Mouse (Mus musculus): ENCODE results near the gene Olfr19. TPM values are rescaled to one million over a fixed set of nuclear protein-coding genes. Genes with fewer than 3 reads are reported as not detected.
"Not testable (repeated sequence)": the region's sequence is repeated elsewhere in the genome, so short reads cannot be mapped to it uniquely, and the experiment has no call there.

Olfr19 gene
- not detected in 2 replicates for polyA plus RNA-seq (2012; rRNA removed)

DNA sequence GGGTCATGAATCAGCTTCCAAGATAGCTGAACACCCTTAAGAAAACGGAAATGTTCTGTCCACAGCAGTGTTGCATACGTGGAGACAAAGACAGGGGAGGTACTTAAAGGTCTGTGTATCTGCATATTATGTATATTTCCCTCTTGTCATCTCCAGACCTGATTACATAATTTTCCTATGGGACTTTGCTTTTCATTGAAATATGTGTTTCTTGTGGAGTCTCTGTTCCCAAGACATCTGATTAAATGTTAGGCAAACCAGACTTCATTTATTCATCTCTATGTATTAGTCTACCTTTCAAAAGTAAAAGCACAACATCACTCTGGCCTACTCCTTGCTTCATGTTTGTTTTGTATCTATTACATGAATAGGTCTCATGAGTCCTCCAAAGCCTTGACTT lies at the start of gene Olfr19:
Gene Olfr19, minus strand, starts transcription at position 101 of the 400 bp plus-strand sequence.
- no peak for DNase-seq (ENCODE audit: low spot score)

DNA sequence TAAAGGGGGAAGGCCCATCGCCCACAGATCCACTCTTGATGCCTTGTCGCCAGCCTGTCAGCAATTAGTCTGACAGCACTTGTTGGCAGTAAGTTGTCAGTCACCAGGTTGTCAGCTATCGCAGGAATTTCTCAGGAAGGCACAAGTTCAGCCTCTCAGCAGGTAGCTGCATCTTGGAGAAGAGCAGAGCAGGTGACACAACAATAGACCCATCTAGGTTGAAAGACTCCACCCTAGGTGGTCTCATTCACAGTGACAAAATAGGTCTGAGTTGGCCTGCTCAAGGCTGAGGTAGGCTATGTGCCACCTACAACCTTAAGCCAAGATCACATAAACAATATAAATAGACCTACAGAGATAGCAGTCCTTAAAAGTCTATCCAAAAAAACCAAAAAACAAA lies 8.8 kb upstream of the Olfr19 start:
- DNase-seq (ENCODE audit: low spot score), result no peak

DNA sequence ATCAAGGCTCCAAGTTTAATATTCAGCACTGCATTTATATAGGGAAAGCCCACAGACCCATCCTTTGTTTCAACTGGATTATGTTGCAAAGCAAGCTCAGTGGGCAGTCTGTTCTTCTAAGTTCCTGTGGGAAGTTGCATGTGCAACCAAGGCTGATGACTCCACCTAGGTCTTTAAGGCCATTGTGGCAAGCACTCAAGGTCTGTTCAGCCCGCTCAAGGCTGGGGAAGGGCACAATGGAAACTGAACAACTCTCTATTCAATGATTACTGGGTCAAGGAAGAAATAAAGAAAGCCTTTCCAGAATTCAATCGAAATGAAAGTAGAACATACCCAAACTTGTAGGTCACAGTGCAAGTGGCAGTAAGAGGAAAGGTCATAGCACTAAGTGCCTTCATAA lies 7.8 kb upstream of the Olfr19 start:
- DNase-seq (ENCODE audit: low spot score), result no peak

DNA sequence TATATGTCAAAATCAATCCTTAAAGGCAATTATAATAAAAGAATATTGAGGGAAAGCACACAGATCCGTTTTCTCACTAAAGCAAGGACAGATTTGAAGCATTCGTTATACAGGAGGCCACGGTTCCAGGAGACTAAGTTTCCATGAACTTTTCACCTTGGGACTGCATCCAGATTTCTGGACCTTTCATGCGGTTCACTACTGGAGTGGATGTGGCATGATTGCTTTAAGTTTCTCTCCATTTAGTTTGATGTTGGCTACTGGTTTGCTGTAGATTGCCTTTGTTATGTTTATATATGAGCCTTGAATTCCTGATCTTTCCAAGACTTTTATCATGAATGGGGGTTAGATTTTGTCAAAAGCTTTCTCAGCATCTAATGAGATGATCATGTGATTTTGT lies 11.2 kb downstream of the Olfr19 start:
- no peak for DNase-seq (ENCODE audit: low spot score)

DNA sequence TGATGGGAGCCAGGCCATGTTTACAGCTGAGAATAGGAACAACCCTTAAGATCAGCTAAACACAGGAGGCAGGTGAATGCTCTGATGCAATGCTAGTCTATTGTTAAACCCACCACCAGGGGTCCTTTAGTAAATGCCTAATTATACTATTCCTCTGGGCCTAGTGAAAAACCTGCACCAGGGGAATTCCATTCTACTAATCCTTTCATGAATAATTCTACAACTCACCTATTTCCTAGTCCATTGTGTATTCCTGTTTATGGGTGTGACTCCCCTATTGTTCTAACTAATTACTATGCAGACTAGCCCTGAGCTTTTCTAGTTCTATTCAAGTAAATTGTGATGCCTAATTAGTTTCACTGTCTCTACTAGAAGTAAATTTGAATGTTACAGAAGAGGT lies 11.7 kb downstream of the Olfr19 start:
- not testable (repeated sequence) for DNase-seq (ENCODE audit: low spot score)

DNA sequence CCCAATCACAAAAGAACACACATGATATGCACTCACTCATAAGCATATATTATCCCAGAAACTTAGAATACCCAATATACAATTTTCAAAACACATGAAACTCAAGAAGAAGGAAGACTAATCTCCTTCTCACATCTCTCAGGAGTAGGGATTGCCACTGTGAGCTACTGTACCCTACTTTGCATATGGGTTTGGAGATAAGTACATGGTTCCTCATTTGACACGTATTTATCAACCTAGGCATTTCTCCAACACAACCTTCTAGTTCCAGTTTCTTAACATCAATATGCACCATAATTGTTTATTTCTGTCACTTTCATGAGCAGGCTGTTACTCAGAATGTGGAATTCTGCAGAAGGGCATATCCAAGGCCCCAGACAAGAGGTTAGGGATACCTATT lies 31.1 kb downstream of the Olfr19 start:
- no peak for DNase-seq (ENCODE audit: low spot score)

DNA sequence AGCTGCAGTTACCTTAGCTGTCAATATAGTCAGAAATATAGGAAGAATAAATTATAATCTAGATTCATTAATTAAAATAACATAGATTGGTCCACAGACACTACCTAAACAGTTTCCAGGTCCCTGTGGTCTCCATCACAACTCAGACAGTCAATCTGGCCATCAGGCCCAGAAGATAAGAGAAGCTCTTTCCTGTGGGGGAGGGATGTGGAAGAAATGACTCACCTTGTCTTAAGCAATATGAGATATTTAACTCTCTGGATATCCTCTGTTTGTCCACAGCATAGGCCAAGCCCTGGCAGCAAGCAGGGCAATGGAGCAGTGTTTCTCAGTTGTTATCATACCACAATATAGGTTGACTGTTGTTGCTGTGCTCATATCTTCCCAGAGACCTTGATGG lies 42.5 kb downstream of the Olfr19 start:
- no peak for DNase-seq (ENCODE audit: low spot score)

Other genes starting within 250 kb of the Olfr19 start
- 4.9 and 6.2 TPM in 2 replicates for gene Fgd4, start 75.9 kb downstream of the Olfr19 start, polyA plus RNA-seq (2012; rRNA removed)
- 0.03 TPM in 1 of 2 replicates, not detected in the other for gene Spag6l, start 153.1 kb upstream of the Olfr19 start, polyA plus RNA-seq (2012; rRNA removed)
- gene Igll1, start 187.6 kb upstream of the Olfr19 start, polyA plus RNA-seq (2012; rRNA removed), result not detected in 2 replicates
- 75.9 and 82.4 TPM in 2 replicates for gene Top3b, start 194.3 kb upstream of the Olfr19 start, polyA plus RNA-seq (2012; rRNA removed)
- 1.3 and 1.4 TPM in 2 replicates for gene Vpreb1, start 194.4 kb upstream of the Olfr19 start, polyA plus RNA-seq (2012; rRNA removed)
- gene Ppm1f, start 220.1 kb upstream of the Olfr19 start, polyA plus RNA-seq (2012; rRNA removed), result 17.8 and 18.2 TPM in 2 replicates

Measured in urinary bladder, adult 2 months (tissue).